Mouse (Mus musculus): Measurements from ENCODE around the gene Dusp1. TPM values are rescaled to one million over a fixed set of nuclear protein-coding genes. Genes with fewer than 3 reads are reported as not detected.
A peak's percentile ranks its signal among the peaks of the same experiment; 100 is the strongest.

The Dusp1 gene
- polyA plus RNA-seq, 1 experiment from 2014 or later = 18.9 TPM

GRCm38 (mm10) chr17:26551104-26551503 lies 10.8 kb downstream of the Dusp1 start:
- Histone ChIP-seq H3K4me2 (replicated peaks) (no peak overlapping the region), H3K4me3 (no peak overlapping the region), H3K9ac (no peak overlapping the region), H3K27me3 (peaks cover 18% of the 10 kb centered on the region), H3K4me1 (peaks cover 17% of the 10 kb centered on the region), H3K36me3 (no peaks in the 10 kb centered on the region), H3K27ac (no peak overlapping the region), H3K9me3 (no peaks in the 10 kb centered on the region)
- ATAC-seq (ENCODE audit: low FRiP score, low read depth) = no peak
- 87% methylated on average over 6 of the region's 6 CpGs for WGBS

GRCm38 (mm10) chr17:26549148-26549809 lies 12.6 kb downstream of the Dusp1 start:
- ATAC-seq (ENCODE audit: low FRiP score, low read depth) = no peak
- Histone ChIP-seq H3K36me3 (no peaks in the 10 kb centered on the region), H3K27me3 (peaks cover 18% of the 10 kb centered on the region), H3K4me1 (peaks cover 17% of the 10 kb centered on the region), H3K9ac (no peak overlapping the region), H3K9me3 (no peaks in the 10 kb centered on the region), H3K27ac (no peak overlapping the region), H3K4me2 (replicated peaks) (no peak overlapping the region), H3K4me3 (no peak overlapping the region)
- 7% methylated on average over 12 of the region's 12 CpGs for WGBS

- Histone ChIP-seq H3K4me3 (no peak overlapping the region), H3K36me3 (no peaks in the 10 kb centered on the region), H3K27me3 (peaks cover 18% of the 10 kb centered on the region), H3K9ac (no peak overlapping the region), H3K27ac (no peak overlapping the region), H3K4me1 (peaks cover 17% of the 10 kb centered on the region), H3K4me2 (replicated peaks) (no peak overlapping the region), H3K9me3 (no peaks in the 10 kb centered on the region)
- ATAC-seq (ENCODE audit: low FRiP score, low read depth) = no peak
- 14% methylated on average over 5 of the region's 5 CpGs for WGBS
Observed at GRCm38 (mm10) chr17:26548566-26548965, 13.4 kb downstream of the Dusp1 start.

GRCm38 (mm10) chr17:26547771-26548170 lies 14.2 kb downstream of the Dusp1 start:
- WGBS = 21% methylated on average over 6 of the region's 7 CpGs
- H3K4me2 ChIP-seq (replicated peaks) = no peak overlapping the region
- H3K4me3 ChIP-seq = no peak overlapping the region
- H3K27ac ChIP-seq = no peak overlapping the region; the same call in 1 of the 2 replicates
- H3K27me3 ChIP-seq = peaks cover 18% of the 10 kb centered on the region
- peaks cover 17% of the 10 kb centered on the region for H3K4me1 ChIP-seq
- ATAC-seq (ENCODE audit: low FRiP score, low read depth) = no peak
- no peaks in the 10 kb centered on the region for H3K36me3 ChIP-seq
- H3K9ac ChIP-seq = no peak overlapping the region
- no peaks in the 10 kb centered on the region for H3K9me3 ChIP-seq

GRCm38 (mm10) chr17:26544319-26544963 lies 17.5 kb downstream of the Dusp1 start:
- Histone ChIP-seq H3K4me2 (replicated peaks) (no peak overlapping the region), H3K27ac (no peak overlapping the region), H3K9me3 (no peaks in the 10 kb centered on the region), H3K27me3 (peaks cover 6% of the 10 kb centered on the region), H3K9ac (no peak overlapping the region), H3K4me3 (no peak overlapping the region), H3K4me1 (peaks cover 15% of the 10 kb centered on the region), H3K36me3 (no peaks in the 10 kb centered on the region)
- no peak for ATAC-seq (ENCODE audit: low FRiP score, low read depth)
- 83% methylated on average over 8 of the region's 8 CpGs for WGBS

GRCm38 (mm10) chr17:26540083-26540482 lies 21.8 kb downstream of the Dusp1 start:
- Histone ChIP-seq H3K9ac (no peak overlapping the region), H3K4me3 (no peak overlapping the region), H3K27me3 (no peaks in the 10 kb centered on the region), H3K4me1 (no peaks in the 10 kb centered on the region; the same call in 1 of the 2 replicates), H3K27ac (no peak overlapping the region), H3K4me2 (replicated peaks) (no peak overlapping the region), H3K36me3 (no peaks in the 10 kb centered on the region), H3K9me3 (no peaks in the 10 kb centered on the region)
- ATAC-seq (ENCODE audit: low FRiP score, low read depth) = no peak
- 82% methylated on average over 5 of the region's 5 CpGs for WGBS

- Histone ChIP-seq H3K9ac (no peak overlapping the region), H3K4me3 (no peak overlapping the region), H3K36me3 (no peaks in the 10 kb centered on the region), H3K4me2 (replicated peaks) (no peak overlapping the region), H3K9me3 (no peaks in the 10 kb centered on the region), H3K27me3 (no peaks in the 10 kb centered on the region), H3K4me1 (no peaks in the 10 kb centered on the region; the same call in 1 of the 2 replicates), H3K27ac (no peak overlapping the region)
- WGBS = 32% methylated on average over 6 of the region's 6 CpGs
- no peak for ATAC-seq (ENCODE audit: low FRiP score, low read depth)
Observed at GRCm38 (mm10) chr17:26537722-26538471, 24.0 kb downstream of the Dusp1 start.

- Histone ChIP-seq H3K4me3 (no peak overlapping the region), H3K27me3 (no peaks in the 10 kb centered on the region), H3K4me2 (replicated peaks) (no peak overlapping the region), H3K36me3 (no peaks in the 10 kb centered on the region), H3K9me3 (no peaks in the 10 kb centered on the region), H3K9ac (0 out of 2 replicates have a peak overlapping the region, but pooled peaks have one; percentile 4), H3K27ac (no peak overlapping the region; the same call in 1 of the 2 replicates), H3K4me1 (peaks cover 11% of the 10 kb centered on the region)
- WGBS = 79% methylated on average over 7 of the region's 7 CpGs
- ATAC-seq (ENCODE audit: low FRiP score, low read depth) = no peak
Observed at GRCm38 (mm10) chr17:26535251-26536136, 26.4 kb downstream of the Dusp1 start.

- WGBS = 85% methylated on average over 5 of the region's 5 CpGs
- no peak overlapping the region for H3K9ac ChIP-seq
Observed at GRCm38 (mm10) chr17:26534695-26535094, 27.2 kb downstream of the Dusp1 start.

GRCm38 (mm10) chr17:26533871-26534372 lies 28.0 kb downstream of the Dusp1 start:
- WGBS = 66% methylated on average over 5 of the region's 5 CpGs
- Histone ChIP-seq H3K4me1 (peaks cover 26% of the 10 kb centered on the region), H3K4me3 (no peak overlapping the region), H3K9me3 (no peaks in the 10 kb centered on the region), H3K9ac (no peak overlapping the region), H3K27ac (no peak overlapping the region), H3K36me3 (no peaks in the 10 kb centered on the region), H3K4me2 (replicated peaks) (no peak overlapping the region), H3K27me3 (no peaks in the 10 kb centered on the region)
- no peak for ATAC-seq (ENCODE audit: low FRiP score, low read depth)

More at GRCm38 (mm10) chr17:26534695-26535094, 27.2 kb downstream of the Dusp1 start:
- Histone ChIP-seq H3K4me1 (peaks cover 19% of the 10 kb centered on the region), H3K9me3 (no peaks in the 10 kb centered on the region), H3K27ac (no peak overlapping the region), H3K4me2 (replicated peaks) (no peak overlapping the region), H3K4me3 (no peak overlapping the region), H3K36me3 (no peaks in the 10 kb centered on the region), H3K27me3 (no peaks in the 10 kb centered on the region)
- ATAC-seq (ENCODE audit: low FRiP score, low read depth) = no peak

- ATAC-seq (ENCODE audit: low FRiP score, low read depth) = no peak
- H3K9me3 ChIP-seq = no peaks in the 10 kb centered on the region
- H3K27me3 ChIP-seq = no peaks in the 10 kb centered on the region
- no peak overlapping the region for H3K9ac ChIP-seq
- no peak overlapping the region for H3K27ac ChIP-seq
- no peak overlapping the region for H3K4me2 ChIP-seq (replicated peaks)
- H3K4me3 ChIP-seq = no peak overlapping the region
- H3K36me3 ChIP-seq = no peaks in the 10 kb centered on the region
- 68% methylated on average over 4 of the region's 4 CpGs for WGBS
- H3K4me1 ChIP-seq = peaks cover 26% of the 10 kb centered on the region
Observed at GRCm38 (mm10) chr17:26532476-26533045, 29.4 kb downstream of the Dusp1 start.
